Mouse (Mus musculus): ENCODE data around the gene Nphp1. TPM values are rescaled to one million over a fixed set of nuclear protein-coding genes. Genes with fewer than 3 reads are reported as not detected.

Nphp1 gene
- total RNA-seq (2023), result 1 to 10 TPM; 1.0 to 1.4 TPM

GRCm38 (mm10) chr2:127788440-127789116 lies at the start of gene Nphp1:
Nphp1 (minus strand) TSS chr2:127788897.

GRCm38 (mm10) chr2:127831401-127832102 lies 42.9 kb upstream of the Nphp1 start, which contains the start of gene Bub1:
Bub1 (minus strand) TSS chr2:127831865.

GRCm38 (mm10) chr2:127791919-127792603 lies 3.4 kb upstream of the Nphp1 start, which contains the start of gene Mtln:
Mtln (minus strand) TSS chr2:127792488.

GRCm38 (mm10) chr2:127729671-127730070 lies 59.0 kb downstream of the Nphp1 start, which contains the start of gene Mall:
Mall (minus strand) TSS chr2:127729932.

Other genes with a start within 250 kb of the Nphp1 start
- not detected for gene Prom2, start 247.4 kb downstream of the Nphp1 start, total RNA-seq (2023)
- 1 to 10 TPM in 1 of 2 experiments, under 1 TPM in 1; 0.49 to 1.3 TPM for gene Zfp661, start 201.8 kb downstream of the Nphp1 start, total RNA-seq (2023)
- 10 to 100 TPM; 45.7 to 52.9 TPM for gene Mrps5, start 201.7 kb downstream of the Nphp1 start, total RNA-seq (2023)
- gene Mal, start 132.2 kb downstream of the Nphp1 start, total RNA-seq (2023), result not detected
- gene Mall, start 59.0 kb downstream of the Nphp1 start, total RNA-seq (2023), result not detected
- gene Mtln, start 3.6 kb upstream of the Nphp1 start, total RNA-seq (2023), result 1 to 10 TPM; 5.2 to 5.6 TPM
- gene Bub1, start 43.0 kb upstream of the Nphp1 start, total RNA-seq (2023), result 10 to 100 TPM; 22.0 to 26.1 TPM
- gene Acoxl, start 50.0 kb upstream of the Nphp1 start, total RNA-seq (2023), result not detected